Mouse (Mus musculus): Measurements from ENCODE around the gene Hs6st3.

Gene Hs6st3

GRCm38 (mm10) chr14:119137906-119138785 lies at the start of gene Hs6st3:
Hs6st3 (plus strand) TSS chr14:119138341.
- DNase-seq, result no peak

DNA sequence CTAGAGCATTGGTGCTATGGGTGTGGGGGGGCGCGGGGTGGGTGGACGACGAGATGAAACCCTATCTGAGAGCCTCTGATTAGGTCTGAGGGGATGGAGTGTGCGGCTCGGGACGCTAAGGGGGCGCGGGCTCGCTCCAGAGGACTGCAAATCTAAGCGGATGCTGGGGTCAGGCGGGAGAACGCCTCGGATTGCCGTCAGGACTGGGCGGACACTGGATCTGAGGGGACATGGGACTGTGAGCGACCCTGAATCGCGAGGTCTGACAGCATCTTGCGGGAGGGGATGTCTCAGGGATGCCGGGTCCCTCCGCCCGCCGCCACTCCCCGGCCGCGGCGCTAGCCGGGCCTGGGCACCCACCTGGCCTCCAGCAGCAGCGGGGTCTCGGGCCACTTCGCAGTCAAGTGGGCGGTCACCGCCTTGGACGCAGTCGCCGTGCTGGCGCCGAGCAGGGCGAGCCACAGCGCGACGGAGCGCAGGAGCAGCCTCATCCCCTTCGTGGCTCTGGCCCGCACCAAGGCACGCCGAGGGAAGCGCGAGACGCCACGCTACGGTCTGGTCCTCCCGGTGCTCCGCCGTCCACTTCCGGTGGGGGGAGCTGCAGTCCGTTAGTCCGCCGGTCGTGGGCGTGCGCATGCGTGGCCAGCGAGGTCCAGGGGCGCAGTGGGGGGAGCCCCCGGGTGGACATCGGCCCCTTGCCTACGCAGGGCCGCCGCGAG lies 39.1 kb upstream of the Hs6st3 start, which contains the start of gene Uggt2:
TSS of gene Uggt2 (minus strand) at position 580 of the 719 bp plus-strand sequence.
- peak; percentile 45 to 68 for DNase-seq

- no peak for DNase-seq
Observed at GRCm38 (mm10) chr14:119099570-119099891, 38.6 kb upstream of the Hs6st3 start.

DNA sequence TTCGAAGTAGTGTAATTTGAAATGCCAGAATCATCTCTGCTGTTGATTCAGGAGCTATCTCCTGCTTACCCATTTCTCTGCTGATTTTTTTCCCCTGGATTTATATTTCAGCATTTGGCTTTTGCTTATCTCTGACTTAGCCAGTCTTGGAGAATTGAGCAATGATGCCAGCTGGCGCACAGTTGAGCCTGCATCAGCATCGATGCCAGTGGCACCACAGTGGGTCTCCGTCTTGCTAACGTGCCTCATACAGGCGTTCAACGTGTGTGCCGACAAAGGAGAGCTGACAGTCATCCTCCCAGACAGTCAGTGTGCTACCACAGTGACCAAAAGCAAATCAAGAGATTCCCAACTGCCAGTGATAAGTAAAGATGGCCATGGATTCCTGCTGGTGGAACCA lies 30.6 kb upstream of the Hs6st3 start:
- no peak for DNase-seq

DNA sequence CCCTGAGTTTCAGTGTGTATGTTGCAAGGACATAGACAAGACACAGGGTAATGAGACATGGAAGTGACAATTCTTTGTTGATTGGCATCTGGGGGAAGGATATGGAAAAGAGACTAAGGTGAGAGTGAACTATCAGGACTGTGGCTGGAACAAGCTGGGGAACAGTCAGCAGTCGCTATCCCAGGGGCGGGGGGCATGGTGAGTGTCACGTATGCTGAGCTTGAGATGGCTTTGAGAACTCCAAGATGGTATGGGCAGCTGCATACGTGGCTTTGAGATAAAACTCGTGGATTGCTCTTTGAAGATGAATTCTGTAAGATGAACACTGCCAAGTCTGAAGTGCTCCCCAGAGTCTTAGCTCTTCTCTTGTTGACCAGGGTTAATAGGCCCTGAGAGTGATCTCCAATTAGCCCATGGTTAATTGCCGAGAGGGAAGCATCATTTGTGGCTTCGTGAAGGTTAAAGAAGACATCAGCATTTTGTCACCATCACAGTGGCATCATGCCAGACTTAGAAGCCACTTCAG lies 29.3 kb upstream of the Hs6st3 start:
- no peak for DNase-seq

- no peak for DNase-seq
Observed at GRCm38 (mm10) chr14:119109776-119110218, 28.3 kb upstream of the Hs6st3 start.

GRCm38 (mm10) chr14:119112558-119112957 lies 25.6 kb upstream of the Hs6st3 start:
- no peak for DNase-seq

GRCm38 (mm10) chr14:119123582-119123981 lies 14.6 kb upstream of the Hs6st3 start:
- no peak for DNase-seq

GRCm38 (mm10) chr14:119124061-119124460 lies 14.1 kb upstream of the Hs6st3 start:
- no peak for DNase-seq

DNA sequence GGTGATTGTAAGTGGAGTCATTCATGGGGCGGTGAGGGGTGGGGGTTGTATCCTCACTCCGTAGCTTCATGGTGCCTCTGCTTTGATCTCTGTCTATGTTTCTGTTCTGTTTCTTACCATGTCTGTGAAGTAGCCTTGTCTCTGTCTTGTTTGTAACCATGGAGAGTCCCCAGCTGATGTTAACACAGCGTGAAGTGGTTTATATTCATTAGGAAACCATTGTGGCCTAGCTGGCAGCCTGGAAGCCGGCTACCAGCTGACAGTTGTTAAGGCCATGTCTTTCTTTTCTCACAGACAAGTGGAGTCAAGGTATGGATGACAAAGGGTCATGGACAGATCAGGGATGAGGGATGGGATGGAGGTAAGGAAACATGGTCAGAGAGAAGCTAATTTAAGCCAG lies 12.3 kb upstream of the Hs6st3 start:
- no peak for DNase-seq

DNA sequence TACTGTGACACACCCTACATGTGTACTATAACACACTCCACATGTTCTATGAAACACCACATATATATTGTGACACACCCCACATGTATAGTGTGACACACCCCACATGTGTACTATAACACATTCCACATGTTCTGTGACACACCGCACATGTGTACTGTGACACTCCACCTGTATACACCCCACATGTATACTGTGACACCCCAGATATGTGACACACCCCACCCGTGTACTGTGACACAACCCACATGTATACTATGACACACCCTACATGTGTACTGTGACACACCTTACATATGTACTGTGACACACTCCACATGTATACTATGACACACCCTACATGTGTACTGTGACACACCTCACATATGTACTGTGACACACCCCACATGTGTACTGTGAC lies 10.8 kb upstream of the Hs6st3 start:
- DNase-seq, result no peak

- DNase-seq, result peak; percentile 10 to 18
Observed at GRCm38 (mm10) chr14:119137512-119137905, 632 bp upstream of the Hs6st3 start.

DNA sequence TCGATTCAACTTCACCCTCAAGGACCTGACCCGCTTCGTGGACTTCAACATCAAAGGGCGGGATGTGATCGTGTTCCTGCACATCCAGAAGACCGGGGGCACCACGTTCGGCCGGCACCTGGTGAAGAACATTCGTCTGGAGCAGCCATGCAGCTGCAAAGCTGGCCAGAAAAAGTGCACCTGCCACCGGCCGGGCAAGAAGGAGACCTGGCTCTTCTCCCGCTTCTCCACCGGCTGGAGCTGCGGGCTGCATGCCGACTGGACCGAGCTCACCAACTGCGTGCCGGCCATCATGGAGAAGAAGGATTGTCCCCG lies 602 bp downstream of the Hs6st3 start:
- DNase-seq, result no peak

GRCm38 (mm10) chr14:119139381-119139950 lies 1.3 kb downstream of the Hs6st3 start:
- DNase-seq, result no peak

GRCm38 (mm10) chr14:119153088-119153487 lies 14.9 kb downstream of the Hs6st3 start:
- DNase-seq, result no peak

DNA sequence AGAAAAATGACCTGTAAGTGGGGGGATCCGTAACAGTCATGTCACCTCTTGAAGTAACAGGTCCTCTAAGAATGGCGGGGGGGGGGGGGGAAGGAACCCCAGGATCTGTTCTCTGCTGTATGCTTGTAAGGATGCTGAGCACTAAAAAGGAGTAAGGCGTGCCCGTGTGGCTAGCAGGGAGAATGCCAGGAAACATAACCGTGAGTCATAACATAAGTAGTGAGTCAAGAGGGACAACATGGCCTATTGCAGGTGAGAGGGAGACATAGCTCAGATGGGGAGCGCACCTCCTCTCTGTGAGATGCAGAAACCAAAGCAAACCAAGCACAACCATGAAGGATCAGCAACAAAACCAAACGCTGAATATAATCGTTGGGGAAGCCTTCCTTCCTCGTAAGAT lies 55.8 kb downstream of the Hs6st3 start:
- no peak for DNase-seq

DNA sequence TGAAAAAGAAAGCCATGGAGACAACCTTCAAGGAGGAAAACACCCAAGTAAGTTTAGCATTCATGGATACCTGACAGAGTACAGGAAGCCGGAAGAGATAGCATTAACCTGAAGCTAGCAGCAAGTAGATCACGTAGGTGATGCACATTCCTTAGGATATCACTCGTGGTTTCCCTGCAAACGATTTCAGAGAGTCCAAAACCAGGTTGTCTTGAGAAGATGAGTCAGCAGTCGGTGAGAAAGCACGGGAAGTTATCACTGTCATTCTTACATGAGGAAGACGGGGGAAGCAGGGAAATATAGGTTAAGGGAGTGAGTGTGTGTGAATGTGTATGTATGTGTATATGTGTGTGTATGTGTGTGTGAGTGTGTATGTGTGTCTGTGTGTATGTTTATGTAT lies 65.4 kb downstream of the Hs6st3 start:
- no peak for DNase-seq

- DNase-seq, result no peak
Observed at GRCm38 (mm10) chr14:119215576-119216309, 77.6 kb downstream of the Hs6st3 start.

DNA sequence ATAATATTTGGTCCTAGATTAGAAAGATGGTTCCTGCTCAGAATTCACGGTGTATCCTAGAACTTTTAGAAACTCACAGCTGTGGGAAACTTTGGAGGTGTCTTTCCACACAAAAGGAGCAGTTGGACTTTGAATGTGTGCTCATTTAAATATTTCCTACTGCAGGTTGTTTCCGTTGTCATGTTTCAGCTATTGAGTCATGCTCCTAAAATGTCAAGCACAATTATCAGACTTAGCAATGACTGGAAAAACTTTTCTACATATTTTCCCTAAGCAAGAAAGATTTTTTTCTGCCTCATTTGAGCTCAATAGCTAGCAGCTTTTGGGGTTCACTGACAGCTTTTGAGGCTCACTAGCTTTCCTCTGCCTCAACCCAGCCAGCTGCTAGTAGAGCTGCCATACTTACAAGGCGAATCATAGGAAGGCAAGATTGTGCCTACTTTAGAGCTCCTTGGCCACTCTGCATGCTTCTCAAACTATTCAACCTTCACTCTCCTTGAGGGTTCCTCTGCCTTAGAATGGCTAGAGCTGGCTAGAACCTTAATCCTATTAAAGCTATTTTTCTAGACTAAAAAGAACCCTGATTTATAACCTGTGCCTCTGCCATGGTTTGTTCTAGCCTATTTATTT lies 89.7 kb downstream of the Hs6st3 start:
- DNase-seq, result no peak

- DNase-seq, result no peak
Observed at GRCm38 (mm10) chr14:119233598-119233997, 95.5 kb downstream of the Hs6st3 start.

GRCm38 (mm10) chr14:119247131-119247530 lies 109.0 kb downstream of the Hs6st3 start:
- no peak for DNase-seq

DNA sequence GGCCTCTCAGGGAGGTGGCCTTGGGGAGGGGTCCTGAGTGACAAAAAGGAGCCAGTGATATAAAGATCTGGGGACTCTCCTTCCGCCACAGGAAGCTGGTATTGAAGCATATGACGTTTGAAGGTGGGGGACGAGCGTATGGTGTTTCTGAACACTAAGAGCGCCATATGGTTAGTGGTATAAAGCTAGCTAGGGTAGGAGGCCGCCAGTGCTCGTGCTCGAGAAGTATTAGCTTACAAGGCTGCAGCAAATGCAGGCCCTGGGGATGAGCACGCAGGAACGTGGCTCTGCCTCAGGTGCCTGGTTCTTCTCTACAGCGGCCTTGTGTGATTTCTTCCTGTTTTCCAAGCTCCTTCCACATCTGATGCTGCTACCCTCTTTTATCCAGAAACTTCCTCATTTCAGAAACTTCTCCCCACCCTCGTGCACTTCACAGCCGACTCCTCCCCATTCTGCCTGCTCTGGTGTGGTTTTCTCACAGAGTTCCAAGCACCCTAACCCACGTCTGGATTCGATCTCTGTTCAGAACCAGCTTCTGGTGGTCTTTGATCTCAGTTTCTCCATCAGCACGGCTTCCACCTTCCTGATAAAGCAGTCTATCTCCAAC lies 110.0 kb downstream of the Hs6st3 start:
- DNase-seq, result no peak
